Mouse (Mus musculus): ENCODE measurements around the gene Aldh1l2. TPM values are rescaled to one million over a fixed set of nuclear protein-coding genes. Genes with fewer than 3 reads are reported as not detected.

Gene Aldh1l2
- total RNA-seq, 1 experiment from 2014 or later, result 0.74 TPM

DNA sequence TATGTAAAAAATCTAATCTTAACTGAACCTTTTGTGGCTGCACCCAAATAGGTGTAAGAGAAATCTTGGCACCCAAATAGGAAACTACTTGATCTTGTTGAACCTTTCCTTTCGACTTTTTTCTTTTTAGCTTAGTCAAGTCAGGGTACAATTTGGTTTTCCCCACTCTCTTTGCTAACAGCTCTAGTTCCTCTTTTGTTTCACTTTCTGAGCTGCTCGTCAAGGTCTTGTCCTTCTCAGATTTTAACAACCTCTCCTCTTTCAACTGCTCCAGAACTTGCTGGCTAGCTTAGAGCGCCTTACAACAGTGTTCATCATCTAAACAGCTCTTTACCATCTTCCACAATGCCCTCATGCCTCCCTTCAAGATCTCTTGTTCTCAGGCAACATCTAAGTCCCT is 76.4 kb downstream of the Aldh1l2 start:
- no peak for DNase-seq

DNA sequence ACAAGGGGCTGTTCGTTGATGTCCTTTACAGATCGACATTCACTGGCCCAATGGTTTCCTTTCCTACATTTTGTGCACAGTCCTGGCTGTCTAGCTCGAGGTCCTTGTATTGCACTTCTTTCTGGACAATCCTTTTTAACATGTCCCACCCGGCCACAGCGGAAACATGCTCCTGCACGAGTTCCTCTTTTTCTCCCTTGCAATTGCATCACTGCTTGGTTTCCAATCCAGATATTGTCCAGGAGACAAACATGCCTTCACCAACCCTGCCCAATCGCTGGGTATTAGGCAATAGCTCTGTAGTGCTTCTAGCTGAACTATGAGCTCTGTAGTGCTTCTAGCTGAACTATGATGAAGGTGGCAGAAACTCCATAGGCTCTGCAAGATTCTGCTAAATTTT is 85.4 kb downstream of the Aldh1l2 start:
- DNase-seq, result no peak

Other genes with a start within 250 kb of the Aldh1l2 start
- 5.1 and 7.2 TPM in 2 replicates for gene Slc41a2, start 196.3 kb downstream of the Aldh1l2 start, total RNA-seq (2021)
- gene D10Wsu102e, start 173.9 kb downstream of the Aldh1l2 start, total RNA-seq (2021), result 0.63 and 0.94 TPM in 2 replicates
- 20.9 and 22.0 TPM in 2 replicates for gene Washc4, start 9.6 kb upstream of the Aldh1l2 start, total RNA-seq (2021)
- 63.5 and 81.7 TPM in 2 replicates for gene Appl2, start 114.6 kb upstream of the Aldh1l2 start, total RNA-seq (2021)
- gene 1500009L16Rik, start 188.7 kb upstream of the Aldh1l2 start, total RNA-seq (2021), result 14.7 and 16.0 TPM in 2 replicates

Data from adrenal gland, postnatal 14 days (tissue).